Mouse (Mus musculus): ENCODE results near the gene Ace2.

Ace2 gene

DNA sequence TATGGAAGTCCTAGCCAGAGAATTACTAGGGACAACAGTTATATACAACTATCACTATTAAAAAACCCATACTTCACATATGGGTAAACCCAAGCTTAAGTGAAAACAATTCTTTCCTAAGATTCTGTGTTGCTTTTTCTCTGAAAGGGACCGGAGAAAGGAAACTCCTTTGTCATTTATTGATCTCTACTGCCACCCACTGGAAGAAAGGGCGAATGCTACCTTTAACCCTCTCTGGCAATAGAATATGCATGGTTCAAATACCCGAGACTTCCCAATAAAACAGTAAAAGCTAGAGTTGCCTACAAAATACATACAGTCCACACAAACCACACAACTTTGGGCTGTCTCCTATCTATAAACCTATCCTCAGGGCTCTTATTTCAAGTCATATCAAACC lies 40.6 kb downstream of the Ace2 start:
- DNase-seq (ENCODE audit: low read depth) = peak; percentile 79

DNA sequence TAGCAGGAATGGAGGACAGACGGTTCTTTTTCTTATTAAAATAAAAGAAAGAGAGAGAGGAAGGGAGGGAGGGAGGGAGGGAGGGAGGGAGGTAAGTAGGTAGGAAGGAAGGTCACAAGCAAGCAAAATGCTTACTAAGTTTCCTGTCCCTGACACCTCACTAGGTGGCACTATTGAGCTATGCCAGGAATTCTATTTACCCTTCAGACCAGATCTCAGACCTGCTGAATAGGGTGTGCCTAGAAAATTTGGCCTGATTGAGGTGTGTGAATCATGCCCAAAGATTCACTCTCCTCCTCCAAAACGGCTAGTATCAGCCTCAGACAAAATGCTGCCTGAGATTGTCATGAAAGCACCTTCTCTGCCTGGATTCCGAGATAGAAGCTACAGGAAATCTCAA lies 44.7 kb downstream of the Ace2 start:
- peak; percentile 84 for DNase-seq (ENCODE audit: low read depth)

DNA sequence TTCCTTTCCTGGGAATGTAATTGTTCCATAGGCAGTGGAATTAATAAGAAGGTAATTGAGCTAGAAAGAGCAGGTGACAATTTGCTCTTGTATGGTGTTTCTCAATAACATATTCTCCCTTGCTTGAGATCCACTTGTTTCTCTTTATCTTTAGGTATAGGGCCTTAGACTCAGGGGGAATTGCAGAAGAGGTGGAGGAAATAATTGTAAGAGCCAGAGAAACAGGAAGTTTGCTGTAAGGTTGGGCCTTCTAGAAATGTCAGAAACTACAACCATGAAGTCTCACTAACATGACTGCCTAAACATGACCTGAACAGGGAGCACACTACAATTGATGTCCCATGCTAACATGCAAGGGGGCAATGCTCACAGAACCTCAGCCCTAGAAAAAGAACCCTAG lies 50.7 kb downstream of the Ace2 start:
- DNase-seq (ENCODE audit: low read depth) = no peak

GRCm38 (mm10) chrX:164197679-164198078 lies 58.5 kb downstream of the Ace2 start:
- no peak for DNase-seq (ENCODE audit: low read depth)

- no peak for DNase-seq (ENCODE audit: low read depth)
Observed at GRCm38 (mm10) chrX:164200547-164200946, 61.4 kb downstream of the Ace2 start.

DNA sequence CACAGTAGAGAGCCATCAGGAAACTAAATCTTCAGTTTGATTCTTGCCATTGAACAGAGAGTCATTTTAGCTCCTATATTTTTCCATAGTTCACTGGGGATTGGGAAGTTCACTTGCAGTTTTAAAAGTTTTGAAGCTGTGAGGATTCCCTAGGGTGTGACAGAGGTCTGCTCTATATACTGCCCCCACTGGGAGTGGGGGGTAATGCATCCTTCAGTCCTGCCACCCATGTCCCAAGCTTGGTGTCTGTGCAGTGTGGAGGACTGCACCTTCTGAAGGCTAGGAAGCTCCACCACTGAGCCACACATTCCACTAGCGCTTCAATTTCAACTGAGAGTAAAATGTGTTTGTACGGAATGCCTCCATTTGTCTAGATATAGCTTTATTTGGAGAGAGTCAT lies 82.9 kb downstream of the Ace2 start:
- DNase-seq (ENCODE audit: low read depth) = peak; percentile 33

GRCm38 (mm10) chrX:164233380-164233779 lies 94.2 kb downstream of the Ace2 start:
- DNase-seq (ENCODE audit: low read depth) = no peak
